Mouse (Mus musculus) forebrain, embryonic 14.5 days (tissue): Measurements from ENCODE around the gene Btbd35f26. TPM values are rescaled to one million over a fixed set of nuclear protein-coding genes. Genes with fewer than 3 reads are reported as not detected.
"Not testable (repeated sequence)": the region's sequence is repeated elsewhere in the genome, so short reads cannot be mapped to it uniquely, and the experiment has no call there.

Source experiments
- ATAC-seq: fragments of 200-750 bp; cut with Nextera tagmentation; 2 replicates; pipeline ENCODE4 v1.8.0; 2017; ENCODE audit warnings: mild to moderate bottlenecking, moderate library complexity
- DNase-seq: peaks from one replicate; pipeline ENCODE4 v3.0.0-alpha.2; 2015; ENCODE audit warnings: low spot score
- H3K27ac ChIP-seq: fragments of 300-500 bp; sonication (generic); 2 replicates; pipeline ENCODE4 v1.5.1; 2014; ENCODE audit warnings: low read depth, mild to moderate bottlenecking, control low read depth, low read length, moderate library complexity
- H3K27me3 ChIP-seq: fragments of 300-500 bp; sonication (generic); replicated peaks from 2 replicates; pipeline ENCODE4 v1.6.1; 2014; ENCODE audit warnings: low read length, control low read depth, mixed read lengths; ENCODE audit not compliant: control insufficient read depth, insufficient read depth
- H3K36me3 ChIP-seq: fragments of 300-500 bp; sonication (generic); 2 replicates; pipeline ENCODE4 v1.6.1; 2014; ENCODE audit warnings: low read length, control low read depth; ENCODE audit not compliant: control insufficient read depth, insufficient read depth
- H3K4me1 ChIP-seq: fragments of 300-500 bp; sonication (generic); 2 replicates; pipeline ENCODE4 v1.6.1; 2014; ENCODE audit warnings: antibody characterized with exemption, low read length, control low read depth; ENCODE audit not compliant: control insufficient read depth, insufficient read depth
- H3K4me2 ChIP-seq: fragments of 300-500 bp; sonication (generic); 2 replicates; pipeline ENCODE4 v1.6.1; 2014; ENCODE audit warnings: mild to moderate bottlenecking, control low read depth, low read length
- H3K4me3 ChIP-seq: fragments of 300-500 bp; sonication (generic); 2 replicates; pipeline ENCODE4 v1.5.1; 2014; ENCODE audit warnings: low read depth, low read length, control low read depth
- H3K9ac ChIP-seq: fragments of 300-500 bp; sonication (generic); 2 replicates; pipeline ENCODE4 v1.6.1; 2014; ENCODE audit warnings: mild to moderate bottlenecking, low read length, control low read depth, moderate library complexity
- H3K9me3 ChIP-seq: fragments of 300-500 bp; sonication (generic); replicated peaks from 2 replicates; pipeline ENCODE4 v1.6.1; 2016; ENCODE audit warnings: low read length, control low read depth, mixed read lengths; ENCODE audit not compliant: control insufficient read depth
- WGBS: fragments of 180-500 bp; shearing (Covaris S2); extraction: QIAGEN DNeasy Blood & Tissue Kit; methylation state at CpG from one replicate; pipeline ENCODE4 v1.1.7; 2014; 5-methylcytosine and 5-hydroxymethylcytosine counted together
- polyA plus RNA-seq: library from polyadenylated mRNA; unstranded; fragments of >200 nt; fragmentation: Nextera tagmentation; extraction: Ambion mirVana; gene quantifications from 2 replicates; pipeline ENCODE4 v1.2.1, GENCODE M21; 2014

The Btbd35f26 gene
- not detected in 2 replicates for polyA plus RNA-seq

DNA sequence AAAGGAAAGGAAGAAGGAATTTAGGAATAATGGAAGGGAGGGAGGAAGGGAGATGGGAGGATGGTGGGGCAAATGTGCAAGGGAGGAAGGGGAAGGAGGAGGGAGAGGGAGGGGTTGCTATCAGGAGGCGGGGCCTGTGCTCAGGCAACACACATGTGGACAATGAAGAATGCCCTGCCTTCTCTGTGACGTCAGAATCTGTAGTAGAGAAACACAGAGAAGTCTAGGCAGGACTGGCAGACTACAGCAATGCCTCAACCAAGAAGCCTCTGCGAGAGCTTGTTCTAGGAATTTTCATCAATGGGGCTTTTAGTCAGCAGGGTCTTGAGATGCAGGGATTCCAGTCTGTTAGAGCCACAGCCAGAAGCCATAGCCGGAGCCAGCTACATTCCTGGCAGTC, at the start of gene Btbd35f26:
Gene Btbd35f26, plus strand, starts transcription at position 301 of the 400 bp plus-strand sequence.
- not testable (repeated sequence) for H3K4me2 ChIP-seq, DNase-seq, H3K36me3 ChIP-seq, H3K9ac ChIP-seq, H3K27ac ChIP-seq, ATAC-seq, H3K27me3 ChIP-seq, H3K4me1 ChIP-seq, H3K9me3 ChIP-seq, H3K4me3 ChIP-seq
- WGBS = no CpG with 5 or more reads among the region's 4 CpGs

DNA sequence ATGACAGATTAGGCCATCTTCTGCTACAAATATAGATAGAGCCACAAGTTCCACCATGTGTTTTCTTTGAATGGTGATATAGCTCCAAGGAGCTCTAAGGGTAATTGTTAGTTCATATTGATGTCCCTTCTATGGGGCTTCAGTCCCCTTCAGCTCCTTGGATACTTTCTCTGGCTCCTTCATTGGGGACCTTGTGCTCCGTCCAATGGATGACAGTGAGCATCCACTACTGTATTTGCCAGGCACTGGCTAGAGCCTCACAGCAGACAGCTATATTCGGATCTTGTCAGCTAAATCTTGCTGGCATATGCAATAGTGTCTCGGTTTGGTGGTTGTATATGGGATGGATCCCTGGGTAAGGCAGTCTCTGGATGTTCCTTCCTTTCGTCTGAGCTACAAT, 5.7 kb downstream of the Btbd35f26 start:
- DNase-seq = not testable (repeated sequence)

DNA sequence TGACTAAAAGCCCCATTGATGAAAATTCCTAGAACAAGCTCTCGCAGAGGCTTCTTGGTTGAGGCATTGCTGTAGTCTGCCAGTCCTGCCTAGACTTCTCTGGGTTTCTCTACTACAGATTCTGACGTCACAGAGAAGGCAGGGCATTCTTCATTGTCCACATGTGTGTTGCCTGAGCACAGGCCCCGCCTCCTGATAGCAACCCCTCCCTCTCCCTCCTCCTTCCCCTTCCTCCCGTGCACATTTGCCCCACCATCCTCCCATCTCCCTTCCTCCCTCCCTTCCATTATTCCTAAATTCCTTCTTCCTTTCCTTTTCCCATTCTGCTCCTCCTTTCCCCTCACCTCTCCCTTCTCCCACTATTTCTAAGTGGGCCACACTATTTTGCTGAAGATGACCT, 47.6 kb downstream of the Btbd35f26 start, which contains the start of gene Btbd35f19:
Gene Btbd35f19, minus strand, starts transcription at position 101 of the 400 bp plus-strand sequence.
- WGBS = no CpG with 5 or more reads among the region's 4 CpGs
- not testable (repeated sequence) for H3K27me3 ChIP-seq, H3K4me1 ChIP-seq, H3K27ac ChIP-seq, H3K4me2 ChIP-seq, ATAC-seq, H3K9ac ChIP-seq, H3K9me3 ChIP-seq, DNase-seq, H3K4me3 ChIP-seq, H3K36me3 ChIP-seq

More for the DNA sequence above, 5.7 kb downstream of the Btbd35f26 start:
- not testable (repeated sequence) for H3K36me3 ChIP-seq, ATAC-seq, H3K4me3 ChIP-seq, H3K27ac ChIP-seq, H3K27me3 ChIP-seq, H3K4me2 ChIP-seq, H3K9me3 ChIP-seq, H3K4me1 ChIP-seq, H3K9ac ChIP-seq
- WGBS = 74% methylated on average over 2 of the region's 4 CpGs

Other genes starting within 250 kb of the Btbd35f26 start
- not detected in 2 replicates for gene Btbd35f29, start 218.8 kb upstream of the Btbd35f26 start, polyA plus RNA-seq
- gene Spin2f, start 82.6 kb upstream of the Btbd35f26 start, polyA plus RNA-seq = not detected in 2 replicates
- gene Btbd35f19, start 47.5 kb downstream of the Btbd35f26 start, polyA plus RNA-seq = not detected in 2 replicates
- gene Gm21883, start 237.8 kb downstream of the Btbd35f26 start, polyA plus RNA-seq = not detected in 2 replicates